Mouse (Mus musculus) heart, adult 2 months (tissue): ENCODE measurements around the gene Itpr1.

Experiments used
- CTCF ChIP-seq: fragments of 200-600 bp; IDR thresholded peaks from 2 replicates; pipeline ENCODE4 v1.8.1; 2022; ENCODE audit warnings: antibody characterized with exemption, mild to moderate bottlenecking, moderate library complexity
- POLR2A ChIP-seq: fragments of 200-500 bp; IDR thresholded peaks from 2 replicates; pipeline ENCODE4 v1.6.1; 2011; ENCODE audit warnings: mild to moderate bottlenecking, low read depth, low read length, control low read depth; ENCODE audit not compliant: insufficient read depth

DNA sequence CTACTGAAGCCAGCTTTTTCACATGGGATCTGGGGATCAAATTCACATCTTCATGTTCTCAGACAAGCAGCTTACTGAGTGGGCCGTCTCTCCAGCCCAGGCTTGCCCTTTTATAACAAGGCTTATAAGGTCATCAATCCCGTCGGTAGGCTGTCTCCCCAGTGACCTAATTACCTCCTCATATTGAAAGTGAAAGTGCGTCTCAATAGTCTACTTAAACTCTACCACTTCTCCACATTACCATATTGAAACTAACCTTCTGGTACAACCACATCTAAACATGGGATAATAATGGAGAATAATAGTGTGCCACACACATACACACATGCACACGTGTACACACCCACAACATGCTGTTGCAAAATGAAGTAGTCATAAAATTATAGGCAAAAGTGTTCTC is 48.0 kb upstream of the Itpr1 start:
- TF ChIP-seq CTCF (no peak), POLR2A (no peak)
